Mouse (Mus musculus) fat pad, adult 2 months (tissue): ENCODE measurements around the gene Coq10a.

Source experiments
- DNase-seq: peaks from one replicate; pipeline ENCODE4 v3.0.0-alpha.2; 2011; ENCODE audit warnings: low read depth, low spot score; ENCODE audit errors: extremely low read depth

The Coq10a gene

DNA sequence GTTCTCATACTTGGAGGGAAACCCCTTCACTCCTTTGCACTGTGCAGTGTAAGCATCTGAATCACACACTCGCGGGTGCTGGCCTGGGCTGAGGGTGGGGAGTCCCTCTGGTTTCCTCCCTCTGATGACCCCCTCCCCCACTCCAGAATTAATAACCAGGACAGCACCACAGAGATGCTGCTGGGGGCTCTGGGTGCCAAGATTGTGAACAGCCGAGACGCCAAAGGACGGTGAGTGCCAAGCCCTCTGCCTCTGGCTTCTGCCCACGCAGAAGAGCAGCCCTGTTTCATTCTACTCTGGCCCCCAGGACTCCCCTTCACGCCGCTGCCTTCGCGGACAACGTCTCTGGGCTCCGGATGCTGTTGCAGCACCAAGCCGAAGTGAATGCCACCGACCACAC, 20.1 kb upstream of the Coq10a start:
- no peak for DNase-seq

DNA sequence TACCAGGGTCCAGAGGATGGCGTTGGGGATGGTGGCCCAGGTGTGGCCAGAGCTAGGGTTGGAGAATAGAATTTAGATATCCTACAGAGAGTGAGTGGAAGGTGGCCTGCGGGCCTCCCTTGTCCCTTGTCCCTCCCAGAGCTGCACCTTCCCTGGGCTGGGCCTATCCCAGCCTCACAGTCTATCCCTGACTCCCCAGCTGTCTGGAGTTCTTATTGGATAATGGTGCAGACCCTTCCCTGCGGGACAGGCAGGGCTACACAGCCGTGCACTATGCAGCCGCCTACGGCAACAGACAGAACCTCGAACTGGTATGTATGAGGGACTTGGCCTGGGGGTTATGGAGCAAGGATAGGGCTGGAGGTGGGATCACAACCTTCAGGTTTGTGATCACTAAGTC, 17.1 kb upstream of the Coq10a start:
- no peak for DNase-seq

DNA sequence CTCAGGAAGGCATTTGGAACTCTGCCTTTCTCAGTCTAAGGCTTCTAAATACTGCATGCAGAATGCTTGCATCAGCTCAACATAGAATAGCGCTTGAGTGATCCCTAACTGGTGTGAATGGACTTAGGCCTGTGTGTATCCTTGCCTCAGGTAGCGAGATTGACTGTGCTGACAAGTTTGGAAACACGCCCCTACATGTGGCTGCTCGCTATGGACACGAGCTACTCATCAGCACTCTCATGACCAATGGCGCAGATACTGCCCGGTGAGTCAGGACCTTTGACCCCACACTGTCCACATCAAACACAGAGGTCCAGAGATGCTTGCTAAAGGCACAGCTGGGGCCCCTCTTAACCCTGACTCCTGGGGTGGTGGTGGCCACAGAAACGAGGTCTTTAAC, 13.7 kb upstream of the Coq10a start:
- no peak for DNase-seq

DNA sequence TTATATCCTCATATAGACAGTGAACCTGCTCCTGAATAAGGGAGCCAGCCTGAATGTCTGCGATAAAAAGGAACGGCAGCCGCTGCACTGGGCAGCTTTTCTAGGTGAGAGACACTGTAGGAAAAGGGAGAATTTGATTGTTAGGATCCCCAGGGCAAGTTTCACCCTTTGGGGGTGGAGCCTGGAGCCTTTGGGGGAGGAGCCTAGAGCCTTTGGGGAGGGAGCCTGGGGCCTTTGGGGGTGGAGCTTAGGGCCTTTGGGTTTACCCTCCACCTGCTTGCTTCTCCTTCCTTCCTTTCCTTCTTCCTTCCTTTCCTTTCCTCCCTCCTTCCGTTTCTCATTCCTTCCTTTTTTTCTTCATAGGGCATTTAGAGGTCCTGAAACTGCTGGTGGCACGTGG, 11.8 kb upstream of the Coq10a start:
- DNase-seq = no peak

DNA sequence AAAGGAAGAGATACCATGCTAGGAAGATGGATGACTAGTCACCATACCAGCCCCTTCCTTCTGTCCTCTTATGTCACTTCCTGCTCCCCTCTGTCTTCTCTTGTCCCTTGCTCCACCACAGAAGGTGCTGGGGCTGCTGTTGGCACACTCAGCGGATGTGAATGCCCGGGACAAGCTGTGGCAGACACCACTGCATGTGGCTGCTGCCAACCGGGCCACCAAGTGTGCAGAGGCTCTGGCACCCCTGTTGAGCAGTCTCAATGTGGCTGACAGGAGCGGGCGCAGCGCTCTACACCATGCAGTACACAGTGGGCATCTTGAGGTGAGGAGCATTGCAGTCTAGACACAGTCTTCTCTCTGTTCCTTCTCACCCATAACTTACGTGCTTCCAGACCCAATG, 10.5 kb upstream of the Coq10a start:
- DNase-seq = no peak

DNA sequence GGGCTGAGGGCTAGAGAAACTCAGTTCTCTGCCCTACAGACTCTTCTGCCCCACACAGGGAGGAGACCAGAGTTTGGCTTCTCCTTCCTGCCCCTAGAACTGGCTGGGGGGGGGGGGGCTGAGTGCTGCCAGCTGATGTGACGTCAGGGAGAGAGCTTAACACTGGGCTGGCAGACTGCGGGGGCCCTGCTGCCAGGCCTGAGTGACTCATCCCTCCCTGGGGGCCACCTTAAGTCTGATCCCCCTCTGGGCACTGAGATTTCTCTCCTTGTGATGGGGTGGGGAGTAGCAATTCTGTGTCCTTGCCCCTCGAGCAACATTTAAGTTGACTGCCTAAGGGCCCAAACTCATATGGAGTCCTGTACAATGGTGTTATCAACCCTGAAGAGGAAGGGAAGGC, 9.7 kb upstream of the Coq10a start:
- no peak for DNase-seq

DNA sequence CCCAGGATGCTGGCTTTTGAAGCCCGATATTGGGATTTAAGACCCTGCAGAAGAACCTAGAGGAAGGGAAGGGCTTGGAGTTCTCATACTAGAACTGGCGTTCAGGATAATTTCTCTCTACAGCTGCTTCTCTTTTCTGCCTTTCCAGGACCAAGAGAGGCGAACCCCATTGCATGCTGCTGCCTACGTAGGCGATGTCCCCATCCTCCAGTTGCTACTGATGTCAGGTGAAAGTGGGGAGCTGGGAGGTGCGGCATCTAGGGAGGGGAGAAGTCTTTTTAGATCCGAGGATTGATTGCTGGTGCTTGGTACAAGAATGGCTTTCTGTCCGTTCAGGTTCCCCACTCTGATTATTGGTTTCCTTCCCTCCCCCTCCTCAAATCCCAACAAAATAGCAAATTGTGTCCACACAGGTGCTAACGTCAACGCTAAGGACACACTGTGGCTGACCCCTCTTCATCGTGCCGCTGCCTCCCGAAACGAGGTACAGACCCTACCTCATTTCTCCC, 9.2 kb upstream of the Coq10a start:
- no peak for DNase-seq

DNA sequence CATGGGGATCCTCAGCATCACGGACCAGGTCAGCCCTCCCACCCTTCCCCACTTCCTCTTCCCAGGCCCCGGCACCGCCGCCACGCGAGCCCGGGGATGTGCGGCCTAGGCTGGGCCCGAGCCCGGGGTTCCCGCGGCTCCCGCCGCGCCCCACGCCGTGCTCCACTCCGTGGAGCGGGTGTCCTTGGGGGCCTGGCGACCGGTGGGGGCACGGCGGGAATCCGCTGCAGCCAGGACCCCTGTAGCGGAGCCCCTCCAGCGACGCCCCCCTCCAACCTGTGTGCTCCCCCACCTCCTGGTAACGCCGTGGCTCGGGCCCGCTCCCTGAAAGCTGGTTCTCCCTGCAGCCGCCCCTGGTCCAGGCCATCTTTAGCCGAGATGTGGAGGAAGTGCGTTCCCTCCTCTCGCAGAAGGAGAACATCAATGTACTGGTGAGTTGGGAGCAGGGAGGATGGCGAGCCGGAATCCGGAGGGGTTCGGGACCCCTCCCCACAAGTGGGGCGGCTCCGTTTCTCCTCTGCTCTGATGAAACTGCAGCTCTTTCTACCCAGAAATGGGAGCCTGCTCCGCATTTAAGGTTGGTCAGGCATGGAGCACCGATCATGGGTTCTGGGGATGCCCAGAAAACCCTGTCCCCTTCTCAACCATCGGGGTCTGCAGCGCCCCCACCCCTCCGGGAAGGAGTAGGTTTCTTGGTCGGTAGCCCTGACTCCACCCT, 8.6 kb upstream of the Coq10a start:
- DNase-seq = no peak

DNA sequence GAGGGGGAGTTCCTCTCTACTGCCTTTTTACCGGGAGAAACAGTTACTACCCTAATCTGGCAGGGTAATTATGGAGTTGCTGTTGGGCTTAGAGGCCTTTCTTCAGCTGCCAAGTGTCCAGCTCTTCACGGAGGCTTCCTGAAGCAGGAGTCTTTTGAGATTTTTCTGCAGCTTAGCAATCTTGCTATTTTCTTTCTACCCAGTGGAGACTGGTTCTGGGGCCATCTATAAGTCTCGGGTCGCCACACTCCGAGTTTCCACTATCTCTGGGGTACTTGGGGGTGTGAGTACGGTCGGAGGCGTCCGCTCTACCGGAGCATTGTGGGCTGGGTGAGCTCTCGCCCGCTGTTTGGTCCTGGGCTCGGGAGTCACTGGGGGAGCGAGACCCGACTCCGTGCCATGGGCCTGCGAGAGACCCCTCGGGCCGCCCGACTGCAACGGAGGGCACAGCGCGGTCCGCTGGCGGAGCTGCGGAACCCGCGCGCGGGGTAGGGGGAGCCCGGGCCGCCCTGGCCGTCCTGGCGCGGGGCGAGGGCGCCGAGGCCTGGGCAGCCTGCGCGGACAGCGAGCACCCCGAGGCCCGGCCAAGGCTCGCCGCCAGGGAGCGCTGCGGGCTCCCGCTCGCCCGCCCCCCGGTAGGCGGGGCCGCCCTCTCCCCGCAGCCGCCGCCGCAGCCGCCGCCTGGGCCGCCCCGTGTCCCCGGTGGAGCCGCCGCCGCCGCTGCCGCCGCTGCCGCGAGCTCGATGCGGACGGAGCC, 7.8 kb upstream of the Coq10a start, which contains the start of gene Ankrd52:
TSS of gene Ankrd52 (plus strand) at position 661 of the 757 bp plus-strand sequence.
- no peak for DNase-seq

DNA sequence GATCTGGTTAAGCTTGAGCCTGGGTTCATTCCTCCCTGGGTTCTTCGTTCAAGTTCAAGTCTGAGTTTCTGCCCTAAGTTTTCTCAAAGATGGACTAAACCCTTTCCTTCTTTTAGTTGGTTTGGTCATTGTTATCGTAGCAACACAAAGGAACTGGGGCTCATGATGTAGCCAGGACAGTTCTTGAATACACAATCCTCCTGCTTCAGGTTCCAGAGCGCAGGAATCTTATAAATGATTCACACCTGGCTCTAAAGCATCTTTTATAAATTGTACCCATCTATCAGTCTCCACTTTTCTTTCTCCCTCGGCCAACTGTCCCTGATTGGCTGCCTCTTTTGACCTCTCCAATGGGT, 7.3 kb upstream of the Coq10a start:
- no peak for DNase-seq

DNA sequence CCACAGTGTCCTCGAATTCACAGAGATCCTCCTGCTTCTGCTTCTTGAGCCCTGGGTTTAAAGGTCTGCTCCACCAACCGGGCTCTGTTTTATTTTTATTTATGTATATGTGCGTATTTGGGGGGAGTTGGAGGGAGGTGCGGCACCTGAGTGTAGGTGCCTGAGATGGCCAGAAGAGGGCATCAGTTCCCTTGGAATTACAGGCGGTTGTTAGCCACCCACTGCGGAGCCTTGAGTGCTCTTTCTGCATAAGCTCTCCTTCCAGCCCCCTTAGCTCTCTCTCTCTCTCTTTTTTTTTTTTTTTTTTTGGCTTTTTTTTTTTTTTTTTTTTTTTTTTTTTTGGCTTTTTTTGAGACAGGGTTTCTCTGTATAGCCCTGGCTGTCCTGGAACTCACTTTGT, 5.6 kb upstream of the Coq10a start:
- DNase-seq = no peak

DNA sequence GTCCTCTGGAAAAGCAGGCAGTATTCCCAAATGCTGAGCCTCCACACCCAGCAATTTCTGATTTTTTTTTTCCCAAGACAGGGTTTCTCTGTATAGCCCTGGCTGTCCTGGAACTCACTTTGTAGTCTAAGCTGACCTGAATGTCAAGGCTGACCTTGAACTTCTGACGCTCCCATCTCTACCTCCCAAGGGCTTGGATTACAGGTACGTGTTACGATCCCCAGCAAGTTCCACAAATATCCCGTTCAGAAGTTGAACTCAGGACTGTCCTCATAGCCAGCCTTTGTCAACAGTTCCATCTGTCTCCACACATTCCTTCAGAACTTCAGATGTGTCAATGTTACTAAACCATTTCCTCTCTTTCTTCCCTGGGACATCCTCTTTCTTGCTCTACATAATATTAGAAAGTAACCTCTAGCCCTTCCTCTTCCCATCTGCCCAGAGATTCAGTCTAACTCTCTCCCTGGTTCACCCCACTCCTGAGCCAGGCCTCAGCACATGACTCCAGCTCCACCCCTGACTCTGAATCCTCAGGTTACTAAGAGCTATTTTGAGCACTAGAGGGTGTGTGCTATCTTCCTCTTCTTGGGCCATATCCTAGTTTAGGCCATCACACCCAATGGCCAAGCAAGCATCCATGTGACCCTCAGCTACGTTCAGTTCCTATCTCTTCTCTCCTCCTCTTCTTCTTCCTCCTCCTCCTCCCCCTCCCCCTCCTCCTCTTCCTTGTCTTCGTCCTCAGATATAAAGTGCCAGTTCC, 4.4 kb upstream of the Coq10a start:
- no peak for DNase-seq

DNA sequence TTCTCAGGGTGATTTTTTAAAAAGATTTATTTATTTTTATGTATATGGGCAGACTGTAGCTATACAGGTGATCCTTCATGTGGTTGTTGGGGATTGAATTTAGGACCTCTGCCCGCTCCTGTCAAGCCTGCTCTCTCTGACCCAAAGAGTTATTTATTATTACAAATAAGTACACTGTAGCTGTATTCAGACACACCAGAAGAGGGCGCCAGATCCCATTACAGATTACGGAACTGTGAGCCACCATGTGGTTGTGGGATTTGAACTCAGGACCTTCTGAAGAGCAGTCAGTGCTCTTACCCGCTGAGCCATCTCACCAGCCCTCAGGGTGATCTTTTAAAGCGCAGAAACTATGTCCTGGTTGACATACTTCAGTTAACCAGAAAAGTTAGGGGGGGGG, 3.3 kb upstream of the Coq10a start:
- DNase-seq = no peak

DNA sequence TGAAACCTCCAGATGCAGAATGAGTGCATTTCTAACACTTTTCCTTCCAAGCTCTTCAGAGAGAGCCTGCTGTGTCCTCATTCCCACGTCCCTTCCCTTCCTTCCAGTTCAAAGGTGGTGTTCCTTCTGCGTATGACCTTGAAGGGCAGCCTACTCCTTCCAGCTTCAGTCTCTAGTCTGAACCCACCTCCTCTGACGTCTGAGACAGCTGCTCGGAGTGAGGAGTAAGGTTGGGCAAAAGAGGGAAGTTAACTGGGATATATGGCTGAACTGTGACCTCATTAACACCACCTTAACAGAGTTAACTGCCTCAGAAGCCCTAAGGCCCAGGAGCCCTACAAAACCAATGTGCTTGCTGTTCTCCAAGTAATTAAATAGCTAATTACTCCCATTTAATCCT, 1.8 kb upstream of the Coq10a start:
- no peak for DNase-seq

DNA sequence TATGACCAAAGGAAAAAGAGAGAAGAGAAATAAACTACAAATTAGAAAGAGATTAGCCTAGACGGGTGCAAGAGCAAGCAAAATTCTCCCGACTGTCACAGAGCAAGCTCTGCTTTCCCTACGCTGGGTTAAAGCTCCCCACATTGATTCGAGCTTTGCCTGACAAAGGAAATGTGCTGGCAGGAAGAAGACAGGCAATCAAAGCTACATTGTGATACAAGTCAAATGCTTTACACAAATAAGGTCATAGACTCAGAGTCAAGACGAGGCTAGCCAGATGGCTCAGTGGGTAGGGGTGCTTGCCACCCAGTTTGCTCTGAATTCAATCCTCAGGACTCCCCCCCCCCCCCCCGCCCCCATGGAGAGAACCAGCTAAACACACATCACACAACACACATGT, 1.2 kb upstream of the Coq10a start:
- DNase-seq = no peak

DNA sequence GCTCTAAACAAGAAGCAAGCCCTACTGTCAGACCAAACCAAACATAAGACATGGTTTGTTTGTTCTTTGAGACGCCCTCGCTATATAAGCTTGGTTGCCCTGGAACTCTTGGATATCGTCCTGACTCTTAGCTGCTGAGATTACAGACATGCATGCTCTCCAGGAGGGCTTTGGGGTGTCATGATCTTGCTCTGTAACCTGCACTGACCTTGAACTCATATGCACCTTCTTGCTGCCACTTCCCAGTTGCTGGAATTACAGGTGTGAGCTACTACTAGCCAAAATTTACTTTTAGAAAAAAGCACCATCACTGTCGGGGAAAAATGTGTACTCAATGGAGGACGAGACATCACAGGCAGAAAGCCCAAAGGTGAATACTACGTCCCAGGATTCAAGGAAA, 802 bp upstream of the Coq10a start:
- no peak for DNase-seq

DNA sequence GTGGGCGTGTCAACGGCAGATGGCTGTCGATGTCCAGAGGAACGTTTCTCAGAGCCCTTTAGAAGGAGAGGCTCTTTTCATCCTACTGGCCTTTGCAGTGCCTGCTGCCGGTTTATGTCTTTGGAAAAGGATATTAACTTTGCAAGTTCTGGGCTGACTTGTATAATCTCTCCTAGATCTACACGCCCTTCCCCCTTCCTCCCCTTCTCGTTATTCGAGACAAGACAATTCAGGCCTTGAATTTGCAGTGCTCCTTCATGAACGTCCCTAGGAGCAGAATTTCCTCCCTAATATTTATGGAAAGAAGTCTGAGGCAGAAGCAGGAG, 384 bp upstream of the Coq10a start:
- no peak for DNase-seq

DNA sequence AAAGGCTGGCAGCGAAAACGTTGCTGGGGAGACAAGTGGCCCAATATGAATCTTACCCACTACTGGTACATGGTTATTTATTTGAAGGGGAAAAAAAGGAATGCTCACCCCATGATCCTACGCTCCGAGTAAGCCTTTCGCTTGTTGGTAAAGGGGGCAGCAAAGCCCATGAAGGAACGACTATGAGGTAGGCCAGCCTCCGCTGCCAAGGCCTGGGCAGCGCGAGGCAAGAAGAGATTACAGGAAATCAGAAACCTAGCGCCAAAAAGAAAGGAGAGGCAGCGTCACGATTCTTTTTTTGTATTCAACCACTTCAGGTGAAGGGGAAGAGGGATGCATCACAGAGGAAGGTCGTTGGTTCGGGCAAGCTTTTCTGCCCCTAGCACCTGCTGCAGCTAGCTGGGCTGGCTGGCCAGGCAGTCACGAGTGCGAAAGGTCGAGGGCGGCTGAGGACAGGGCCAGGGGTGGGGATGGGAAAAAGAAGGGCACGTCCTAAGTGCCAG, 847 bp downstream of the Coq10a start:
- DNase-seq = no peak

DNA sequence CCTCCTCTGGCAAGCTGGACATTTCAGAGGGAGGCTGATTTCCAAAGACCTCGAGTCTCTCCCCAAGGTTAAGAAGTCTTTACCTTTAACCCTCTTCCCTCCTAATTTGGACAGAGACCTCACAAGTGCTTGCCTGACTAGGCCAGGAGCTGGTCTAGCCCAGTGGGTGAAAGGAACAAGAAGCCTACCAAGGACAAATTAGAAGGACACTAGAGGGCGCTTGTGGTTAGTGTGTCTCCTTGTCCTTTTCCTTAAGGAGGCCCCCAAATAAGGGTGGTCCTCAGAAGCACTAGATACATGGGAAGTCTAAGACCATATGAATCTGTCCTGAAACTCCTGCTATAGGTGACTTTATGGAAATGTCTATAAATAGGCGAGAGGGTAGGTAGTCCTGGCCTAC, 6.2 kb downstream of the Coq10a start:
- no peak for DNase-seq

DNA sequence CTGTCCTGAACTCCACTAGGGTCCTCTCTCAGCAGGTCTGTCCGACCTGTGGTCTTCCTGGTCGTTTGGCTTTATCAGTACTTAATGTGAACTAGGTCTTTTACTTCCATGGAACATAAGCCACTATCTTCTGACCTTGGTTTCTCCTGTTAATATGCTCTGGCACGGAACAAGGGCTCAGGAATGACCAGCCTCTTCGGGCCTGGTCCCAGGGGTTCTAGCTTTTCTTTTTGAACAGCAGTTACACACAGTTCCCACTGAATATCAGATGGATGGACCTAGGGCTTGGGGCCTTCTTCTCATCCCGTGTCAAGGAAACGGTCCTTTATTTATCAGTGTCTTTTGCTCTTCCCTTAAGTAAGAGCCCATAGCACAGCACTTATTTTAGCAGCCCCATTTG, 7.0 kb downstream of the Coq10a start:
- no peak for DNase-seq

DNA sequence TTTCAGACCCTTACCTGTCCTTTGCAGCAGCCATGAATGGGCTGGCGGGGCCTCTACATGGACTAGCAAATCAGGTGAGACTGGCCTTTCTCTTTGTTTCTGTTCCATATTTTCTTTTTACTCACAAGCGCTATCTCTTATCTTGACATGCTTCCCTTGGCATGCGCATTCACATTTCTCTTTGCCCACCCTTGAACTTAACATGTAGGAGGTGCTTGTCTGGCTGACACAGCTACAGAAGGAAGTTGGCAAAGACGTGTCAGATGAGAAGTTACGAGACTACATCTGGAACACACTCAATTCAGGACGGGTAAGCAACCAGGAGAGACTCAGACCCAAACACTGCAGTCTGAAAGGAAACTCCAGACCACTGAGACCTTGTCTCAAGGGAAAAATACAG, 9.6 kb downstream of the Coq10a start:
- no peak for DNase-seq

DNA sequence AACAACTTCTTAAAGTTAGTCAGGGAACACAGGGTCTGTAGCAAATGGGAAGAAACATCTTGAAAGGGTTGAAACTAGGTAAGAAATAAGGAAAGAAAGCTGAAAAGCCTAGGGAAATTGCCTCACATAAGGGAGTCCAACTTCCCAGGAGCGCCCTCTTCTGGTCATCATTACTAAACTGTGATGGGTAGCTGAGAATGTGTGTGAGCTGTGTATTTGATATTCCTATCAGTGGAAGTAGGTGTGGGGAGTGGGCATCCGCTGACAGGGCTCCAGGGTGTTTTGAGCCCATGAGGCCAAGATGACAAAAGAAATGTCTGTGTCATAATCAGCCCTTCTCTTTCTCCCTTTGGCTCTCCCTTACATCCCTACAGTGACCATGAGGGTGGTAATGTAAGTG, 10.0 kb downstream of the Coq10a start:
- DNase-seq = no peak
